Mouse (Mus musculus): ENCODE measurements around the gene Tmem274.

DNA sequence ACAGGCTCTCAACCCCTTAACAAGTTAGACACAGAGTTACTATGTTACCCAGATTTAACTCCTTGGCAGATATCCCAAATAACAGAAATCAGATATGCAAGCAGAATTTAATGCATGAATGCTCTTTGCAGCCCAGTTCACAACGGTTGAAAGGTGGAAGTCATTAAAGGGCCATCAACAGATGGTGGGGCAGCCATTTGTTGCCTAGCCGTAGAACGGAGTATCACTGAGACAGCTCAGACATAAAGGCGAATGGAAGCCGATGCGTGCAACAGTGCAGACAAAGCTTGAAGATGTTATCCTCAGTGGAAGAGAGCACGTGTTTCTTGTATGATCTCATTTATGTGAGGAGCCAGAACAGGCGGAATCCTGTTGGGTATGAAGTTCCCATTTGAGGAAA lies 36.6 kb upstream of the Tmem274 start:
- TF ChIP-seq GATA1 (IDR thresholded peaks at IDR 0.05; ENCODE audit: borderline replicate concordance, low read length) (no peak), FLI1 (IDR thresholded peaks at IDR 0.05; ENCODE audit: low read length) (no peak)

Data from megakaryocyte, embryonic 14.5 days (primary cell).